Mouse (Mus musculus) forebrain, embryonic 11.5 days (tissue): ENCODE data around the gene Cldn12. TPM values are rescaled to one million over a fixed set of nuclear protein-coding genes. Genes with fewer than 3 reads are reported as not detected.

Source experiments
- ATAC-seq: fragments of 200-750 bp; cut with Nextera tagmentation; replicated peaks from 2 replicates; pipeline ENCODE4 v1.8.0; 2017; ENCODE audit warnings: moderate TSS enrichment; ENCODE audit not compliant: low FRiP score
- DNase-seq: peaks from one replicate; pipeline ENCODE4 v3.0.0-alpha.2; 2017; ENCODE audit warnings: low spot score
- H3K27ac ChIP-seq: fragments of 300-500 bp; sonication (generic); 2 replicates; pipeline ENCODE4 v1.5.1; 2014; ENCODE audit warnings: low read depth, low read length
- H3K27me3 ChIP-seq: fragments of 300-500 bp; sonication (generic); 2 replicates; pipeline ENCODE4 v1.6.1; 2014; ENCODE audit warnings: mild to moderate bottlenecking, low read length, mixed read lengths; ENCODE audit not compliant: control insufficient read depth, insufficient read depth
- H3K36me3 ChIP-seq: fragments of 300-500 bp; sonication (generic); 2 replicates; pipeline ENCODE4 v1.6.1; 2014; ENCODE audit warnings: mild to moderate bottlenecking, low read length, moderate library complexity, mixed read lengths; ENCODE audit not compliant: control insufficient read depth, insufficient read depth
- H3K4me1 ChIP-seq: fragments of 300-500 bp; sonication (generic); replicated peaks from 2 replicates; pipeline ENCODE4 v1.6.1; 2014; ENCODE audit warnings: low read length, mixed read lengths; ENCODE audit not compliant: control insufficient read depth, insufficient read depth
- H3K4me2 ChIP-seq: fragments of 300-500 bp; sonication (generic); 2 replicates; pipeline ENCODE4 v1.6.1; 2014; ENCODE audit warnings: low read depth, mild to moderate bottlenecking, low read length, moderate library complexity, mixed read lengths; ENCODE audit not compliant: severe bottlenecking
- H3K4me3 ChIP-seq: fragments of 300-500 bp; sonication (generic); 2 replicates; pipeline ENCODE4 v1.5.1; 2014; ENCODE audit warnings: low read depth, low read length
- H3K9ac ChIP-seq: fragments of 300-500 bp; sonication (generic); 2 replicates; pipeline ENCODE4 v1.6.1; 2014; ENCODE audit warnings: low read length
- H3K9me3 ChIP-seq: fragments of 300-500 bp; sonication (generic); 2 replicates; pipeline ENCODE4 v1.6.1; 2016; ENCODE audit warnings: low read length, mixed read lengths; ENCODE audit not compliant: control insufficient read depth
- WGBS: fragments of 180-500 bp; shearing (Covaris S2); extraction: QIAGEN DNeasy Blood & Tissue Kit; methylation state at CpG from one replicate; pipeline ENCODE4 v1.1.7; 2014; 5-methylcytosine and 5-hydroxymethylcytosine counted together
- polyA plus RNA-seq: library from polyadenylated mRNA; unstranded; fragments of >200 nt; fragmentation: Nextera tagmentation; extraction: Ambion mirVana; gene quantifications from 2 replicates; pipeline ENCODE4 v1.2.1, GENCODE M21; 2014

Gene Cldn12
- 34.9 and 41.3 TPM in 2 replicates for polyA plus RNA-seq

DNA sequence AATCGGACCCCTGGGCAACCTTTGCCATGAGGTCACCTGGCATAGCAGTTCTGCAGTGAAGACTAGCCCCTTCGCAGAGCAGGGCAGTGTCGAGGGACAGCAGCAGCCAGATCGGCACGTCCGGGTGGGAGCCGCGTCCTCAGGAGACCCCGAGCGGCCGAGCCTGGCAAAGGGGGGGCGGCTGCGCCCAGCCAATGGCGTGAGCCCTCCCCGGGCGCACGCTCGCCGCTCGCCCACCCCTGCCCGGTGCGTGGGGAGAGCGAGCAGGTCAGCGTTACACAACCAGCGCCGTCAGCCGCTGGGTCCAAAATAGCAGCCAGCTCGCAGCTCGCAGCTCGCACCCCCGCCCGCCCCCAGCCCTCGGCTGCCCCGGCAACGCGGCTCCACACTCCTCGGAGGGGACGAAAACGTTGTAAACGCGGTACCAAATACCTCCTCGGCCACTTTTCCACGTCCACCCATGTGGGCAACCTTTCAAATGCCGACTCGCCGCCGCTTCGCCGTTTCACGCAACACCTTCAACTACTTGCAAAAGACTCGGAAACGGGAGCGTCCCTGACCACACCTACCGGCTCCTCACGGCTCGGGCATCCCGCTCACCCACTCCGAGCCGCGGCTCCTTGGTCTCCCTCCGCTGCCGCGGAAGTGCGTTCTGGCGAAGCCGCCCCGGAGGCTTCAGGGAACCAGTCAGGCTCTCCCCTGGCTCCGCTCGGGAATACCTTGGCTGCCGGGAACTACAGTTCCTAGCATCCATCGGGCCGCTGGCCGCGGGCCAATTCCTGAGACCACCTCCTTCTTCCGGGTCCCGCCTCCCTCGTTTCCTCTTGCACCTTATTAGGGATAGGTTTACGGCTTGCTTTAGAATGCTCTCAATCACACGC is at the start of gene Cldn12:
TSS of gene Cldn12 (minus strand) at position 763 of the 881 bp plus-strand sequence.
- peak; percentile 95 for ATAC-seq
- H3K4me3 ChIP-seq = peak within 1 kb of the TSS; percentile 82
- H3K4me2 ChIP-seq = peak within 1 kb of the TSS; percentile 80
- H3K9me3 ChIP-seq = no peaks in the 10 kb centered on the region
- DNase-seq = peak; percentile 97
- H3K36me3 ChIP-seq = no peaks in the 10 kb centered on the region
- peak within 1 kb of the TSS; percentile 85 for H3K27ac ChIP-seq
- H3K4me1 ChIP-seq = peaks cover 3% of the 10 kb centered on the region
- peak within 1 kb of the TSS; percentile 77 for H3K9ac ChIP-seq
- H3K27me3 ChIP-seq = no peaks in the 10 kb centered on the region
- under 1% methylated on average over 79 of the region's 79 CpGs for WGBS

DNA sequence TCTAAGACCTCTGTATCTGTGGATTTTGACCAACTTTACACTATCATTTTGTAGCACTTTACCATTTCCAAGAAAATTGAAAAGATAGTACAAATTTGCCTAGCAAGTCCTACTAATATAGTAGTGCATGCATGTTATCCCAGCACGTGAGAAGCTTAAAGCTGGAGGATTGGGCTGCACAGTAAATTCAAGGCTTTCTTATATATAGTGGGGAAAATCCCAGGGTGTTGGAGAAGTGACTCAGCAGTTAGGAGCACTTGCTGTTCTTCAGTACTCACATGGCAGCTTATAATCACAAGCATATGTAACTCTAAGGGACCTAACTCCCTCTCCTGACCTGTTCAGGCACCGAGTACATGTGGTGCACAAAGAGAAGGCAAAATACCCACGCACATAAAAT is 47.7 kb upstream of the Cldn12 start:
- ATAC-seq (no peak), DNase-seq (no peak)
- Histone ChIP-seq H3K4me3 (no peak overlapping the region), H3K27me3 (no peaks in the 10 kb centered on the region), H3K36me3 (no peaks in the 10 kb centered on the region), H3K9me3 (no peaks in the 10 kb centered on the region), H3K4me1 (peaks cover 3% of the 10 kb centered on the region; the same call in 1 of the 2 replicates), H3K9ac (no peak overlapping the region), H3K27ac (no peak overlapping the region), H3K4me2 (no peak overlapping the region)
- WGBS = 80% methylated on average over 3 of the region's 3 CpGs

DNA sequence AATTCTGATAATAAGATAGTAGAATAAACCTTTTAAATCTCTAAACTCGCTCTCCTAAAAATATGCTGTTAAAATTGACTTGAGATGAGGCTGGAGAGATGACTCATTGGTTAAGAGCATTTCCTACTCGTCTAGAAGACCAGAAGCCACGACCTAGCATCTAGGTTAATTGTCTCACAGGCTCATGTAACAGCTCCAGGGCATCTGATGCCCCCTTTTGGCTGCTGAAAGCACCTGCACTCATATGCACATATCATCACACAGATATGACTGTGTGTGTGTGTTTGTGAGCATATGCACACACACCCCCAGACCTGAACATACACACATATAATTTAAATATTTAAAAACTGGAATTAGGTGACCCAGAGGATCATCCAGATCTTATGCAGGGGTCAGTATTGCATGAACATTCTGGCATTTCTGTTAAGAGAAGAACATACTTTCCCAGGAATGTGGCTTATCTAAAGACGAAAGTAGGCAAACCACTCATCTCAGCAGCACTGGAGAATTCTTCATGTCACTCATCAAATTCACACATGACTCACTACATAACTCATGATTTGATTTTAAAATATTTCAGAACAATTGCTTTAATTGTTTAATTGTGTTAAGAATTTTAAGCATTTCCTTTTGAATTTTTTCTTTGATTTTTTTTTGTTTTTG is 46.4 kb upstream of the Cldn12 start:
- no peaks in the 10 kb centered on the region for H3K9me3 ChIP-seq
- no peak overlapping the region for H3K9ac ChIP-seq
- no peaks in the 10 kb centered on the region for H3K27me3 ChIP-seq
- peaks cover 3% of the 10 kb centered on the region; the same call in 1 of the 2 replicates for H3K4me1 ChIP-seq
- no peak for DNase-seq
- H3K4me3 ChIP-seq = no peak overlapping the region
- H3K4me2 ChIP-seq = no peak overlapping the region
- H3K36me3 ChIP-seq = no peaks in the 10 kb centered on the region
- ATAC-seq = no peak
- H3K27ac ChIP-seq = no peak overlapping the region
- 78% methylated on average over 4 of the region's 4 CpGs for WGBS

DNA sequence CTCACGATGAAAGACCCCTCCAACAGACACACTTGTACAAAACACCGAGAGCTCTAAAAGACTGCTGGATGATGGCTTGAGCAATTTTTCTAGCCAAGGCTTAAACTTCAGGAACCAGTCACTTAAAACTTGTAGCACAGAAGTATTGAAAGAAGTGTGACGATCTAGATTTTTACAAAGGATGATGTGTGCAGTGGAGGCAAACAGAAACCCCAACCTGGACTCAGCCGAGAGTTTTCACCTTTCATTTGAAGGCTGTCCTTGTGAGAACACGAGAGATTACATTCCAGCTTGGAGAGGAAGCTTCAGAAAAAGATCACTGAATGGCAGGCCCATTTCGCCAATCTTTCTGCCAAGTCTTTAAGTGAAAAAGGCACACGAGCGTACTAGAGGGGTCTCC is 45.0 kb upstream of the Cldn12 start:
- peak overlapping the region; percentile 51 for H3K4me2 ChIP-seq
- DNase-seq (no peak), ATAC-seq (no peak)
- H3K27ac ChIP-seq = no peak overlapping the region
- 42% methylated on average over 8 of the region's 8 CpGs for WGBS
- H3K9ac ChIP-seq = peak overlapping the region; percentile 78
- H3K4me1 ChIP-seq = peaks cover 3% of the 10 kb centered on the region; the same call in 1 of the 2 replicates
- no peaks in the 10 kb centered on the region for H3K9me3 ChIP-seq
- no peaks in the 10 kb centered on the region for H3K27me3 ChIP-seq
- H3K4me3 ChIP-seq = peak overlapping the region; percentile 50
- peaks cover under 1% of the 10 kb centered on the region; the same call in 1 of the 2 replicates for H3K36me3 ChIP-seq

DNA sequence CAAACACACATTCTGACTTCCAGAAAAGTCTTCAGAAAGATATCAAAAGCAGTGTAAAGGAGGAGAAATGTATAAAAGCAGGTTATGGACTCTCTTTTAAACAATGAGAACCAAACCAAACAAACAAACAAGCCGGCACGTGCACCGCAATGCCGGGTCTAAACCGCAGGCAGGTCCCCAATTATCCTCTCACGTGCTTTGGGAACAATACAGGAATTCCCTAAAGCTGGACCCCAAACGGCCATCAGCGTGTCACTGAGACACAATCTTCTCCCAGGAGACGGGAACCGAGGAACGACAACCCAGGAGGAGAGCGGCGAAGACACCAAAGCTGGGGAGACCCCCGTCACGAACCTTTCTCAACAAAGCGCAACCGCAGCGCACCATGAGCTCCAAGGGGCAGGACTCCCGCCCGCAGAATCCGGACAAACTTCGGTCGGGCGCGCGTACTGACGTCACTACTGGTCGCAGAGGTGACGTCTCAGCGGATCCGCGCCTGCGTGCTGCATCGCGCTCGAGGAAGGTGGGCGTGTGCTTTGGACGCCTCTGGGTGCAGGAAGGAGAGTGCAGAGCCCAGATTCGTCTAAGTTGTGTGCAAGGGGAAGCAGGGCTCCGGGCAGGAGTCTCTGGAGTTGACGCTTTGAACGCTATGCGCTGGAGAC is 44.5 kb upstream of the Cldn12 start, which contains the start of gene Gtpbp10:
TSS of gene Gtpbp10 (minus strand) at position 460 of the 662 bp plus-strand sequence.
- WGBS = under 1% methylated on average over 43 of the region's 43 CpGs

DNA sequence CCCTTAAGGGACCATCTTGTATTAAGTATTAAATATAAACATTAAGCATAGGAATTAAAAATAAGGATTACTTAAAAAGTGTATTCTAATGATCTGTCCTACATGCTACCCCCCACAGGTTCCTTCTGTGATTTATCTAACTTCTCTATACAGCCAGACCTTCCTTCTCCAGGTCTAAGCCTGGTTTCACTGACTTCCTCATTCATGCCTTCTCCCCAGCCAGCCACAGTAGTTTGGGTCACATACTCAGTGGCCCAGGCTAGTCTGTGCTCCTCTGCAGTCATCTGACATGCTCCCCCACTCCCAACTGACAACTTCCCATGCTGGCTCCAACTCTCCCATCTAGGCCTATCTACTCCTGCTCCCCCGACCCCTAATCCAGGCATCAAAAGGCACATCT is 36.4 kb upstream of the Cldn12 start:
- WGBS = 95% methylated on average over 1 of the region's 1 CpGs

More for the DNA sequence above, 44.5 kb upstream of the Cldn12 start, which contains the start of gene Gtpbp10:
- peaks cover 5% of the 10 kb centered on the region; the same call in 1 of the 2 replicates for H3K36me3 ChIP-seq
- DNase-seq (peak; percentile 96), ATAC-seq (peak; percentile 99)
- H3K9ac ChIP-seq = peak within 1 kb of the TSS; percentile 78
- no peaks in the 10 kb centered on the region for H3K9me3 ChIP-seq
- H3K4me1 ChIP-seq = peaks cover 3% of the 10 kb centered on the region; the same call in 1 of the 2 replicates
- peak within 1 kb of the TSS; percentile 50; the same call in 1 of the 2 replicates for H3K27ac ChIP-seq
- no peaks in the 10 kb centered on the region for H3K27me3 ChIP-seq
- peak within 1 kb of the TSS; percentile 50 for H3K4me3 ChIP-seq
- peak within 1 kb of the TSS; percentile 51 for H3K4me2 ChIP-seq

DNA sequence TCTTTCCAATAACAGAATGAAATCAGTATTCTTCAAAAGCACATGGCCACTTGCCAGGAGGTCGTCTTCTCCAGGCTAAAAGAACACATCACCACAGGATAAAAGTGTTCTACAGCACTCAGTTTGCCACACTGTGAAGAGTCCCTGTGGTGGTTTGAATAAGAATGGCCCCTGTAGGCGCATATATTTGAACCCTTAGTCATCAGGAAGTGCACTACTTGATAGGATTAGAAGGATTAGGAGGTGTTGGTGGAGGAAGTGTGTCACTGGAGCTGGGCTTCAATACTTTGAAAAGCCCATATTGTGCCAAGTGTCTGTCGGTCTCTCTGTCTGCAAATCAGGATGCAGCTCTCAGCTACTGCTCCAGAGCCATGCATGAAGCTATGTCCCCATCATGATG is 25.6 kb upstream of the Cldn12 start:
- Histone ChIP-seq H3K4me3 (no peak overlapping the region), H3K27me3 (no peaks in the 10 kb centered on the region), H3K4me2 (no peak overlapping the region), H3K9me3 (no peaks in the 10 kb centered on the region), H3K36me3 (peaks cover 5% of the 10 kb centered on the region; the same call in 1 of the 2 replicates), H3K9ac (no peak overlapping the region), H3K27ac (no peak overlapping the region), H3K4me1 (no peaks in the 10 kb centered on the region)
- 56% methylated on average over 3 of the region's 3 CpGs for WGBS
- ATAC-seq (no peak), DNase-seq (no peak)

More for the DNA sequence above, 36.4 kb upstream of the Cldn12 start:
- Histone ChIP-seq H3K9ac (no peak overlapping the region), H3K4me1 (no peaks in the 10 kb centered on the region), H3K36me3 (peaks cover 9% of the 10 kb centered on the region; the same call in 1 of the 2 replicates), H3K27ac (no peak overlapping the region), H3K4me2 (no peak overlapping the region), H3K27me3 (no peaks in the 10 kb centered on the region), H3K9me3 (no peaks in the 10 kb centered on the region), H3K4me3 (no peak overlapping the region)
- DNase-seq (no peak), ATAC-seq (no peak)

DNA sequence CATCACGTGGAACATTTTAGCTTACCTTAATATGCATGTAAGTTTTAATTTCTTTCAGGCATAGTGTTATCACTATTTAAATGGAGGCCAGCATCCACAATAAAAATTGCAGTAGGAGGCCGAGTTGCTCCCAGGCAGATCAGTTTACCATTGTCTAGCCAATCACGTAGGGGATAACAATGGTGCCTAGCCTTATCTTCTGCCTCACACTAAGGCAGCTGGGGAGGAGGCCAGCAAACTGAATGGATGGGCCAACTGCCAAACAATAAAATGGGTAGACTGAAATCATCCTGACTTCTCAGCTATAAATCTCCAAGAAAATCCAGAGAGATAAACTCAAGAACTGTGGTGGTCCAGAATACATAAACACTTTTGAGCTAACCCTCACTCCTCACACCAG is 25.0 kb upstream of the Cldn12 start:
- Histone ChIP-seq H3K4me3 (no peak overlapping the region), H3K9ac (no peak overlapping the region), H3K4me1 (no peaks in the 10 kb centered on the region), H3K27me3 (no peaks in the 10 kb centered on the region), H3K9me3 (no peaks in the 10 kb centered on the region), H3K27ac (no peak overlapping the region), H3K4me2 (no peak overlapping the region), H3K36me3 (peaks cover 5% of the 10 kb centered on the region; the same call in 1 of the 2 replicates)
- WGBS = 73% methylated on average over 3 of the region's 3 CpGs
- DNase-seq = no peak
- no peak for ATAC-seq
